Mouse (Mus musculus) bone marrow macrophage, adult 2 months (primary cell): ENCODE measurements around the gene Fgfr2.

Source experiments
- CTCF ChIP-seq: IDR thresholded peaks from 2 replicates; pipeline ENCODE4 v1.5.1; 2012; ENCODE audit warnings: low read depth, mild to moderate bottlenecking, low read length, moderate library complexity
- POLR2A ChIP-seq: IDR thresholded peaks from 2 replicates; pipeline ENCODE4 v1.6.1; 2012; ENCODE audit warnings: mild to moderate bottlenecking, low read depth, low read length, borderline replicate concordance

- TF ChIP-seq POLR2A, result no peak
- no peak for TF ChIP-seq CTCF
These were observed 884.2 kb downstream of the Fgfr2 start for GRCm38 (mm10) chr7:132238921-132239320.
